Mouse (Mus musculus) midbrain, postnatal 0 days (tissue): ENCODE data around the gene Cetn2. TPM values are rescaled to one million over a fixed set of nuclear protein-coding genes. Genes with fewer than 3 reads are reported as not detected.

ENCODE experiments used
- ATAC-seq: fragments of 200-750 bp; cut with Nextera tagmentation; 2 replicates; pipeline ENCODE4 v1.8.0; 2017; ENCODE audit warnings: moderate number of reproducible peaks, mild to moderate bottlenecking, moderate TSS enrichment, moderate library complexity; ENCODE audit not compliant: low FRiP score
- DNase-seq: peaks from one replicate; pipeline ENCODE4 v3.0.0-alpha.2; 2015; ENCODE audit warnings: low spot score
- H3K27ac ChIP-seq: fragments of 300-500 bp; sonication (generic); 2 replicates; pipeline ENCODE4 v1.5.1; 2014; ENCODE audit warnings: low read depth, mild to moderate bottlenecking, low read length, mixed read lengths
- H3K27me3 ChIP-seq: fragments of 300-500 bp; sonication (generic); 2 replicates; pipeline ENCODE4 v1.6.1; 2014; ENCODE audit warnings: low read length, control low read depth, mixed read lengths; ENCODE audit not compliant: insufficient read depth
- H3K36me3 ChIP-seq: fragments of 300-500 bp; sonication (generic); 2 replicates; pipeline ENCODE4 v1.6.1; 2014; ENCODE audit warnings: low read length, control low read depth, mixed read lengths; ENCODE audit not compliant: insufficient read depth
- H3K4me1 ChIP-seq: fragments of 300-500 bp; sonication (generic); 2 replicates; pipeline ENCODE4 v1.6.1; 2014; ENCODE audit warnings: mild to moderate bottlenecking, control low read depth, antibody characterized with exemption, low read length, mixed read lengths; ENCODE audit not compliant: insufficient read depth
- H3K4me2 ChIP-seq: fragments of 300-500 bp; sonication (generic); 2 replicates; pipeline ENCODE4 v1.6.1; 2014; ENCODE audit warnings: low read depth, mild to moderate bottlenecking, low read length, mixed read lengths; ENCODE audit not compliant: poor library complexity, severe bottlenecking
- H3K4me3 ChIP-seq: fragments of 300-500 bp; sonication (generic); 2 replicates; pipeline ENCODE4 v1.5.1; 2014; ENCODE audit warnings: low read depth, mild to moderate bottlenecking, low read length, moderate library complexity
- H3K9ac ChIP-seq: fragments of 300-500 bp; sonication (generic); replicated peaks from 2 replicates; pipeline ENCODE4 v1.6.1; 2014; ENCODE audit warnings: mild to moderate bottlenecking, low read length, moderate library complexity, mixed read lengths; ENCODE audit not compliant: poor library complexity, severe bottlenecking
- H3K9me3 ChIP-seq: fragments of 300-500 bp; sonication (generic); 2 replicates; pipeline ENCODE4 v1.6.1; 2016; ENCODE audit warnings: low read length, control low read depth
- CTCF ChIP-seq: IDR thresholded peaks from 2 replicates; pipeline ENCODE4 v1.5.1; 2016; ENCODE audit warnings: antibody characterized with exemption, mild to moderate bottlenecking
- WGBS: fragments of 180-500 bp; shearing (Covaris S2); extraction: QIAGEN DNeasy Blood & Tissue Kit; methylation state at CpG from one replicate; pipeline ENCODE4 v1.1.7; 2014; 5-methylcytosine and 5-hydroxymethylcytosine counted together
- polyA plus RNA-seq: library from polyadenylated mRNA; unstranded; fragments of >200 nt; fragmentation: Nextera tagmentation; extraction: Ambion mirVana; gene quantifications from 2 replicates; pipeline ENCODE4 v1.2.1, GENCODE M21; 2015
- total RNA-seq: library from RNA; depleted of rRNA; stranded (reverse); fragments of >200 nt; gene quantifications from 2 replicates; pipeline ENCODE4 v1.2.3, GENCODE M21; 2014

Gene Cetn2
- total and polyA plus RNA-seq, 2 experiments from 2014 or later = 21.5 to 67.0 TPM

GRCm38 (mm10) chrX:72921391-72921790, 3.2 kb upstream of the Cetn2 start:
- H3K9me3 ChIP-seq = no peaks in the 10 kb centered on the region
- no peak overlapping the region for H3K4me2 ChIP-seq
- no peak overlapping the region for H3K9ac ChIP-seq
- 81% methylated on average over 2 of the region's 2 CpGs for WGBS
- TF ChIP-seq CTCF = no peak
- H3K4me1 ChIP-seq = no peaks in the 10 kb centered on the region
- DNase-seq (no peak), ATAC-seq (no peak)
- no peaks in the 10 kb centered on the region for H3K36me3 ChIP-seq
- H3K27ac ChIP-seq = no peak overlapping the region
- no peaks in the 10 kb centered on the region for H3K27me3 ChIP-seq
- H3K4me3 ChIP-seq = no peak overlapping the region

DNA sequence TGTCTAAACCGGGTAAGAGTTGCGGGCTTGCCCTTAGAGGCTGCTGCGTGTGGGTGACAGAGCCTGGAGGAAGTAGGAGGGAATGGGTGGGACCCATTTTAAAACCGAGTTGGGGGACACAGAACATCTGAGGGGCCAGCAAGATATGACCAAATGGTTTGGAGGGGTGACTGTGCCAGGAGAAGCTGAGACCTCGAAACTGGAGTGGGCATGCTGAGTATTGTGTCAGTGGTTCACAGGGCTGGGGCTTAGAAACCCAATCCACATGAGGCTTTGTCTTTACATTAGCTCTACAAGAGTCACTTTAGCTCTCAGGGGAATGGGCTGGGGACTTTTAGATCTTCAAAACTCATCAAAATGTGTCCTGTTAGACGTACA, 460 bp upstream of the Cetn2 start:
- peak overlapping the region; percentile 47 for H3K4me3 ChIP-seq
- peak overlapping the region; percentile 62 for H3K9ac ChIP-seq
- H3K9me3 ChIP-seq = no peaks in the 10 kb centered on the region
- no peaks in the 10 kb centered on the region for H3K4me1 ChIP-seq
- peak overlapping the region; percentile 62 for H3K27ac ChIP-seq
- H3K27me3 ChIP-seq = no peaks in the 10 kb centered on the region
- H3K36me3 ChIP-seq = no peaks in the 10 kb centered on the region
- H3K4me2 ChIP-seq = peak overlapping the region; percentile 55
- TF ChIP-seq CTCF = no peak
- no peak for ATAC-seq
- 10% methylated on average over 6 of the region's 6 CpGs for WGBS
- no peak for DNase-seq

DNA sequence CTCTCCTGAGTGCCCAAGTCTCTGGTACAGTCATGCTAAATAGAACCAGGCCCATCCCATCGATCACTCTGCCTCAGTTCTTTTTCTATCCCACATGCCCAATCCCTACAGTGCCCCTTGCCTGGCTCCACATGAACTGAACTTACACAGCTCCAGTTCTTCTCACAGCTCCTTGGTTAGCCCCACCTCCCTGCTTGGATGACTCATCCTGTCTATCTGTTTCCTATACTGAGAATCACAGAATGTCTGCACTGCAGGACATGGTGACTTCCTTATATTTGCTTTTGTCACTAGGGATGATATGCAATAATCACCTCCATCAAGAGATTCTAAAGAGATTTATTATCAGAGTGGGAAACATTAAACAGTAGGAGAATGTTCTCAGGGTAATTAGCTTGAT, 6.6 kb downstream of the Cetn2 start:
- no peaks in the 10 kb centered on the region for H3K36me3 ChIP-seq

DNA sequence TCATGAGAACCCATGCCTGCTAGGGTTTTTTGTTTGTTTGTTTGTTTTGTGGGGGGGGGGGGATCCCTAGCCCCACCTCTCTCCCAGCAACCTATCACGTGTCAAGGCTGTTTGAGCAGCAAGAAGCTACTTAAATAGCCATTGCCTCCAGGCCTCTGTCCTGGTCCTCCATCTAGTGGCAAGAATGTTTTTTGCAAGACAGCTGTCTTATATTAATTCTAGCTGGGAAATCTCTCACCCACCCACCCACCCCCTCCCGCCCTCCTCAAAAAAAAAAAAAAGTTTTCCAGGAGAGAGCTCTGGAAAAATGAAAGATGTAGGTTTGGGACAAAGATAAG, 9.8 kb downstream of the Cetn2 start:
- ATAC-seq = peak; percentile 88
- H3K9me3 ChIP-seq = no peaks in the 10 kb centered on the region
- 11% methylated on average over 2 of the region's 2 CpGs for WGBS
- peak; percentile 71 for TF ChIP-seq CTCF
- DNase-seq = peak; percentile 79
- H3K4me3 ChIP-seq = no peak overlapping the region
- no peak overlapping the region for H3K9ac ChIP-seq
- no peak overlapping the region for H3K4me2 ChIP-seq
- no peak overlapping the region for H3K27ac ChIP-seq
- H3K27me3 ChIP-seq = no peaks in the 10 kb centered on the region
- H3K36me3 ChIP-seq = no peaks in the 10 kb centered on the region
- no peaks in the 10 kb centered on the region for H3K4me1 ChIP-seq

More for the DNA sequence above, 6.6 kb downstream of the Cetn2 start:
- Histone ChIP-seq H3K9me3 (no peaks in the 10 kb centered on the region), H3K4me2 (no peak overlapping the region), H3K27ac (no peak overlapping the region), H3K27me3 (no peaks in the 10 kb centered on the region), H3K4me3 (no peak overlapping the region), H3K4me1 (no peaks in the 10 kb centered on the region), H3K9ac (no peak overlapping the region)
- 85% methylated on average over 1 of the region's 1 CpGs for WGBS
- no peak for TF ChIP-seq CTCF
- ATAC-seq (no peak), DNase-seq (no peak)

DNA sequence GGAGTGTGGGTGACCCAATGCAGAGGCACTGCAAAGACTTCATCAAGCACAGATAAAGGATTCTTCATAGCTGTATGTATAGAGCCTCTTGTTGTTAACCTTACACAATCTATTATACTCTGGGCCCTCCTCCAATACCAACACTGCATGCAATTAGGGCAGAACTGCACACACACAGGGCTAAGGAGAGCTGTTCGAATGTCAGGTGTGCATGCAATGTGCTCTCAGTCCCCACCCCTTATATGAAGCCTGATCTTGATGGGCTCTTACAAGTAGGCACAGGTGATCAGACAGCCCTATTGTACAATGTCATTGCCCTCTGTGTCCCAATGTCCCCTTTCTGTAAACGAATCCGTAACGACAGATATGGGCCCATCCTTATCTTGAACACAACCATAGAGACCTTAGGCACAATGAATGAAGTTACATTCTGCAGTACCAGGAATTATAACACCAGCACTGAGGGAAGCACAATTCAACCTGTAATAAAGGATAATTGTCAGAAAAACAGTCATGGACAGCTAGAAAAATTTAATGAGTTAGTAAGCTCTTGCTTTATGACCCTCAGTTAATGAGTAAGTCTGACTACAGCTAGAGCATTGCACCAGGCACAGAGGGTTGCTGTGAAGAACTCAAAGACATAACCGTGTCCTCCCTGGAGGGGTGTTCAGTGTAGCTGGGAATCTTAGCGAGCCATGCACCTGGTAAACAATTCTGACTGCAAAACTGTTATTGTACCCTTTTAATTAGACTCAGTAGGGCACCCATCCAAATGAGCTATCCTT, 10.4 kb downstream of the Cetn2 start:
- no peaks in the 10 kb centered on the region for H3K36me3 ChIP-seq
- no peaks in the 10 kb centered on the region for H3K27me3 ChIP-seq
- ATAC-seq (peak; percentile 54; the same call in 1 of the 2 replicates), DNase-seq (no peak)
- no peak overlapping the region for H3K9ac ChIP-seq
- H3K4me3 ChIP-seq = no peak overlapping the region
- H3K9me3 ChIP-seq = no peaks in the 10 kb centered on the region
- no peaks in the 10 kb centered on the region for H3K4me1 ChIP-seq
- no peak overlapping the region for H3K4me2 ChIP-seq
- no peak for TF ChIP-seq CTCF
- WGBS = 68% methylated on average over 6 of the region's 6 CpGs
- H3K27ac ChIP-seq = no peak overlapping the region

DNA sequence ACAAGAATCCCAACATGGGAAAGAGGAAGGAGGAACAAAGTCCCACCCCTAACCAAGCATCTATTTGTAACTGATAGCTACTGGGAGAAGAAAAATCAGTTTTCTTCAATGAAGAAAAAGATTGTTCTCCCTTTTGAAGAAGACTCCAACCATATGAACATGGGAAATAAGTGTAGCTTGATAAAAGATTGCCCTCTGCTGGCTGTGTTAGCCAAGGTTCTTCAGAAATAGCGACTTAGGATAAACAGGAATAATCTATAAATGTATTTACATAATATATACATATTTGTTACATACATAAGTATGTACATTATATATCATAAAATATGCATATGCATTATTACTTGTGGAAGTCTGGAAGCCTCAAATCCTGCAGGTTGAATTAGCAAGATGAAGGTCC, 15.7 kb downstream of the Cetn2 start:
- H3K36me3 ChIP-seq = no peaks in the 10 kb centered on the region
- H3K4me2 ChIP-seq = no peak overlapping the region
- no peak overlapping the region for H3K4me3 ChIP-seq
- H3K9ac ChIP-seq = no peak overlapping the region
- H3K27ac ChIP-seq = no peak overlapping the region
- H3K4me1 ChIP-seq = no peaks in the 10 kb centered on the region
- WGBS = 31% methylated on average over 1 of the region's 1 CpGs
- TF ChIP-seq CTCF = peak; percentile 66
- peak; percentile 26 for DNase-seq
- no peaks in the 10 kb centered on the region for H3K9me3 ChIP-seq
- no peak for ATAC-seq
- no peaks in the 10 kb centered on the region for H3K27me3 ChIP-seq
